Mouse (Mus musculus): ENCODE results near the gene Prss35. TPM values are rescaled to one million over a fixed set of nuclear protein-coding genes. Genes with fewer than 3 reads are reported as not detected.

Gene Prss35
- total RNA-seq, 2 experiments from 2014 or later = 2.3 to 3.6 TPM

GRCm38 (mm10) chr9:86728214-86728814 lies 15.1 kb upstream of the Prss35 start:
- no peak for DNase-seq (ENCODE audit: low spot score in 2 of 2)
- intact Hi-C loops (cut with DNase I) = no loop called here

- no peak for DNase-seq (ENCODE audit: low spot score in 2 of 2)
- intact Hi-C loops (cut with DNase I) = no loop called here
Measured at GRCm38 (mm10) chr9:86729084-86729483, 14.4 kb upstream of the Prss35 start.

- DNase-seq (ENCODE audit: low spot score in 2 of 2) = no peak
- intact Hi-C loops (cut with DNase I) = no loop called here
Measured at GRCm38 (mm10) chr9:86729811-86730210, 13.6 kb upstream of the Prss35 start.

GRCm38 (mm10) chr9:86734357-86734756 lies 9.1 kb upstream of the Prss35 start:
- intact Hi-C loops (cut with DNase I) = no loop called here

GRCm38 (mm10) chr9:86734795-86735194 lies 8.7 kb upstream of the Prss35 start:
- intact Hi-C loops (cut with DNase I) = no loop called here

More at GRCm38 (mm10) chr9:86734357-86734756, 9.1 kb upstream of the Prss35 start:
- no peak for DNase-seq (ENCODE audit: low spot score in 2 of 2)

GRCm38 (mm10) chr9:86736991-86737390 lies 6.5 kb upstream of the Prss35 start:
- no peak for DNase-seq (ENCODE audit: low spot score in 2 of 2)
- intact Hi-C loops (cut with DNase I) = no loop called here

More at GRCm38 (mm10) chr9:86734795-86735194, 8.7 kb upstream of the Prss35 start:
- DNase-seq (ENCODE audit: low spot score in 2 of 2) = no peak

- intact Hi-C loops (cut with DNase I) = no loop called here
- DNase-seq (ENCODE audit: low spot score in 2 of 2) = no peak
Measured at GRCm38 (mm10) chr9:86738067-86738466, 5.4 kb upstream of the Prss35 start.

- no peak for DNase-seq (ENCODE audit: low spot score in 2 of 2)
- intact Hi-C loops (cut with DNase I) = no loop called here
Measured at GRCm38 (mm10) chr9:86738801-86739200, 4.6 kb upstream of the Prss35 start.

- no peak for DNase-seq (ENCODE audit: low spot score in 2 of 2)
- intact Hi-C loops (cut with DNase I) = loop anchor here (10.0 kb wide), 1 partner anchor 275 kb away; the partner anchor contains the start of genes Dop1a and Ube2cbp
Measured at GRCm38 (mm10) chr9:86739971-86740370, 3.5 kb upstream of the Prss35 start.

GRCm38 (mm10) chr9:86744041-86744440 lies 592 bp downstream of the Prss35 start:
- no peak for DNase-seq (ENCODE audit: low spot score in 2 of 2)
- intact Hi-C loops (cut with DNase I) = loop anchor here (10.0 kb wide), 1 partner anchor 279 kb away; the partner anchor contains the start of genes Dop1a and Ube2cbp

GRCm38 (mm10) chr9:86745926-86746581 lies 2.6 kb downstream of the Prss35 start:
- DNase-seq (ENCODE audit: low spot score in 2 of 2) = peak; percentile 68 to 70
- intact Hi-C loops (cut with DNase I) = loop anchor here (1.0 to 10.0 kb wide), 2 partner anchors 153 to 281 kb away; partner anchors contain the start of genes Dop1a and Ube2cbp

GRCm38 (mm10) chr9:86762477-86763376 lies 19.3 kb downstream of the Prss35 start:
- no peak for DNase-seq (ENCODE audit: low spot score in 2 of 2)
- intact Hi-C loops (cut with DNase I) = no loop called here

GRCm38 (mm10) chr9:86764002-86764401 lies 20.6 kb downstream of the Prss35 start:
- DNase-seq (ENCODE audit: low spot score in 2 of 2) = no peak
- intact Hi-C loops (cut with DNase I) = no loop called here

- no peak for DNase-seq (ENCODE audit: low spot score in 2 of 2)
- intact Hi-C loops (cut with DNase I) = no loop called here
Measured at GRCm38 (mm10) chr9:86766991-86767390, 23.5 kb downstream of the Prss35 start.

GRCm38 (mm10) chr9:86772897-86773296 lies 29.4 kb downstream of the Prss35 start:
- intact Hi-C loops (cut with DNase I) = no loop called here
- no peak for DNase-seq (ENCODE audit: low spot score in 2 of 2)

- intact Hi-C loops (cut with DNase I) = no loop called here
- no peak for DNase-seq (ENCODE audit: low spot score in 2 of 2)
Measured at GRCm38 (mm10) chr9:86773996-86774395, 30.5 kb downstream of the Prss35 start.

GRCm38 (mm10) chr9:86775374-86775773 lies 31.9 kb downstream of the Prss35 start:
- intact Hi-C loops (cut with DNase I) = no loop called here
- DNase-seq (ENCODE audit: low spot score in 2 of 2) = no peak

- intact Hi-C loops (cut with DNase I) = no loop called here
- no peak for DNase-seq (ENCODE audit: low spot score in 2 of 2)
Measured at GRCm38 (mm10) chr9:86777309-86777708, 33.9 kb downstream of the Prss35 start.

- intact Hi-C loops (cut with DNase I) = no loop called here
- no peak for DNase-seq (ENCODE audit: low spot score in 2 of 2)
Measured at GRCm38 (mm10) chr9:86778212-86778611, 34.8 kb downstream of the Prss35 start.

- intact Hi-C loops (cut with DNase I) = no loop called here
- no peak for DNase-seq (ENCODE audit: low spot score in 2 of 2)
Measured at GRCm38 (mm10) chr9:86781426-86781825, 38.0 kb downstream of the Prss35 start.
